Mouse (Mus musculus) kidney, adult 2 months (tissue): Measurements from ENCODE around the gene Mlxipl.

Source experiments
- CTCF ChIP-seq: fragments of 200-500 bp; conservative IDR thresholded peaks from 2 replicates; pipeline ENCODE4 v1.5.1; 2011; ENCODE audit warnings: low read depth, mild to moderate bottlenecking, control low read depth, low read length, moderate library complexity, mixed read lengths; ENCODE audit not compliant: insufficient read depth, insufficient read length
- POLR2A ChIP-seq: fragments of 200-500 bp; IDR thresholded peaks from one replicate; pipeline ENCODE4 v1.6.1; 2011; ENCODE audit warnings: low read depth, low read length, control low read depth

GRCm38 (mm10) chr5:135109426-135109825 is 19.7 kb downstream of the Mlxipl start:
- TF ChIP-seq POLR2A (no peak), CTCF (no peak)
